Mouse (Mus musculus) lung, embryonic 16.5 days (tissue): ENCODE results near the gene Slc7a5. TPM values are rescaled to one million over a fixed set of nuclear protein-coding genes. Genes with fewer than 3 reads are reported as not detected.

ENCODE experiments used
- ATAC-seq: fragments of 200-750 bp; cut with Nextera tagmentation; 2 replicates; pipeline ENCODE4 v1.8.0; 2017; ENCODE audit warnings: low read depth, mild to moderate bottlenecking, moderate library complexity
- H3K27ac ChIP-seq: fragments of 300-500 bp; sonication (generic); 2 replicates; pipeline ENCODE4 v1.5.1; 2014; ENCODE audit warnings: mild to moderate bottlenecking, control low read depth, low read length
- H3K27me3 ChIP-seq: fragments of 300-500 bp; sonication (generic); 2 replicates; pipeline ENCODE4 v1.6.1; 2014; ENCODE audit warnings: low read depth, low read length, mixed read lengths; ENCODE audit not compliant: control insufficient read depth, insufficient read depth
- H3K36me3 ChIP-seq: fragments of 300-500 bp; sonication (generic); 2 replicates; pipeline ENCODE4 v1.6.1; 2014; ENCODE audit warnings: low read length; ENCODE audit not compliant: control insufficient read depth, insufficient read depth
- H3K4me1 ChIP-seq: fragments of 300-500 bp; sonication (generic); replicated peaks from 2 replicates; pipeline ENCODE4 v1.6.1; 2014; ENCODE audit warnings: low read length, mixed read lengths; ENCODE audit not compliant: control insufficient read depth, insufficient read depth
- H3K4me2 ChIP-seq: fragments of 300-500 bp; sonication (generic); 2 replicates; pipeline ENCODE4 v1.6.1; 2014; ENCODE audit warnings: low read depth, low read length, control low read depth
- H3K4me3 ChIP-seq: fragments of 300-500 bp; sonication (generic); 2 replicates; pipeline ENCODE4 v1.5.1; 2014; ENCODE audit warnings: mild to moderate bottlenecking, low read length, control low read depth
- H3K9ac ChIP-seq: fragments of 300-500 bp; sonication (generic); 2 replicates; pipeline ENCODE4 v1.6.1; 2014; ENCODE audit warnings: low read length, control low read depth
- H3K9me3 ChIP-seq: fragments of 300-500 bp; sonication (generic); 2 replicates; pipeline ENCODE4 v1.6.1; 2016; ENCODE audit warnings: low read length; ENCODE audit not compliant: control insufficient read depth
- WGBS: fragments of 180-500 bp; shearing (Covaris S2); extraction: QIAGEN DNeasy Blood & Tissue Kit; methylation state at CpG from one replicate; pipeline ENCODE4 v1.1.7; 2014; 5-methylcytosine and 5-hydroxymethylcytosine counted together
- polyA plus RNA-seq: library from polyadenylated mRNA; unstranded; fragments of >200 nt; fragmentation: Nextera tagmentation; extraction: Ambion mirVana; gene quantifications from 2 replicates; pipeline ENCODE4 v1.2.1, GENCODE M21; 2015

Gene Slc7a5
- polyA plus RNA-seq, 1 experiment from 2014 or later: 10.7 TPM

DNA sequence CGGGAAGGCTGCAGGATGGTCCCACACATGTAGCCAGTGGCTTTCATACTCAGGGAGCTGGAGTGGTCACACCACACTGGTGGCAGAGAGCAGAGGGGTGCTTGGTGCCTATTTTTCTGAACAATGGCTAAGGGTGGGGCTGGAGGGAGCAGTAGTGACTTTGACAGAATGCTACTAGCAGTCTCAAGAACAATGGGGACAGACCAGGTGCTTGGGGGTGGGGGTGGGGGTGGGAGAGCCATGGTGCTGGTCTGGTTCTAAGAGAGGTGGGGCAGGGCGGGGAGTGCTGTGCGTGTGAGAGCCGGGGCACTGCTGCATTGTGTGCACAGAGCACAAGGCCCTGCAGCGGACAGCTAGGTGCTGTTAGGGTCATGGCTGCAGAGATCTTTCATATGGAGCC is 25.6 kb downstream of the Slc7a5 start:
- no peak overlapping the region for H3K4me2 ChIP-seq

DNA sequence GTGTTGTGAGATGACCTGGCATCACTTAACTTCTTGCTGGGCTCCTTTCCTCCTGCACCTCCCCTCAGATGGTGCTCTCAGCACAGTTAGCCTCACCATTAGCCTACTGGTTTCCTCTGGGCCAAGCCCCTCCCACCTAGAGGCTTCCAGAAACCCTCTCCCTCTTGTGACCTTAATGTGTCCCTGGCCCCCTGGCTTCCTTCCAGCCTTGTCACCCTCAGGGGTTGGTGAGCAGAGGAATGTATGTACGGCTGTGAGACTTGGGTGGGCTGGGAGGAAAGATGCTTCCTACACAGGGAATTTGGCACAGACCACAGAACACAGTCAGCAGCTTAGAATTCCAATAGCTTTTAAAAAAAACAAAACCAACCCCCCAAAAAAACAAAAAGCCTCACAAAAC is 26.7 kb downstream of the Slc7a5 start:
- no peak overlapping the region for H3K4me3 ChIP-seq
- no peak overlapping the region for H3K4me2 ChIP-seq
- H3K9me3 ChIP-seq: no peaks in the 10 kb centered on the region
- H3K27me3 ChIP-seq: no peaks in the 10 kb centered on the region
- H3K27ac ChIP-seq: no peak overlapping the region
- ATAC-seq: peak; percentile 74
- no peaks in the 10 kb centered on the region; the same call in 1 of the 2 replicates for H3K4me1 ChIP-seq
- H3K36me3 ChIP-seq: peaks cover 6% of the 10 kb centered on the region; the same call in 1 of the 2 replicates
- H3K9ac ChIP-seq: no peak overlapping the region
- 35% methylated on average over 1 of the region's 1 CpGs for WGBS

More for the DNA sequence above, 25.6 kb downstream of the Slc7a5 start:
- Histone ChIP-seq H3K36me3 (peaks cover 6% of the 10 kb centered on the region), H3K27ac (no peak overlapping the region), H3K9ac (no peak overlapping the region), H3K27me3 (no peaks in the 10 kb centered on the region), H3K4me1 (no peaks in the 10 kb centered on the region; the same call in 1 of the 2 replicates), H3K4me3 (no peak overlapping the region), H3K9me3 (no peaks in the 10 kb centered on the region)
- 0 out of 2 replicates have a peak, but pooled peaks have one; percentile 11 for ATAC-seq
- WGBS: 76% methylated on average over 5 of the region's 5 CpGs

DNA sequence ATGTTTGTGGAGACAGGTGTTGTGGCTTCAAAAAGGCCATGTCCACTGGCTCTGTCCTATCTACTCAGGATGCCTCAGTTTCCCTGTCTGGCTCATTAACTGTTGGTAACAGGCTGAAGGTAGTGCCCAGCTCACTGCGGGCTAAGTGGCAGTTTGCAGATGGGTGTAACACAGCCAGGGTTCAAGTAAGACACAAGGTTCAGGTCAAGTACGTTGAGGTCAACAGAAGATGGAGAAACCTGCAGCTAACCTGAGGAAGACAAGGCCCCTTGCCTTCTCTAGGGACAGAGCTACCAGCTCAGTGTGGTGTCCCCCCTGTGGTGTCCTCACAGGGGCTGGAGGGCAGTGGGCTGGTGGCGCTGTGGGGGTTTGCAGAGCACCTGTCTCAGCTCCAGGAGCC is 27.8 kb downstream of the Slc7a5 start:
- no peak overlapping the region for H3K4me3 ChIP-seq
- H3K9me3 ChIP-seq: no peaks in the 10 kb centered on the region
- no peaks in the 10 kb centered on the region; the same call in 1 of the 2 replicates for H3K4me1 ChIP-seq
- no peak overlapping the region for H3K4me2 ChIP-seq
- H3K36me3 ChIP-seq: peaks cover 6% of the 10 kb centered on the region; the same call in 1 of the 2 replicates
- WGBS: 87% methylated on average over 3 of the region's 3 CpGs
- ATAC-seq: no peak
- no peak overlapping the region for H3K9ac ChIP-seq
- no peak overlapping the region for H3K27ac ChIP-seq
- no peaks in the 10 kb centered on the region for H3K27me3 ChIP-seq

DNA sequence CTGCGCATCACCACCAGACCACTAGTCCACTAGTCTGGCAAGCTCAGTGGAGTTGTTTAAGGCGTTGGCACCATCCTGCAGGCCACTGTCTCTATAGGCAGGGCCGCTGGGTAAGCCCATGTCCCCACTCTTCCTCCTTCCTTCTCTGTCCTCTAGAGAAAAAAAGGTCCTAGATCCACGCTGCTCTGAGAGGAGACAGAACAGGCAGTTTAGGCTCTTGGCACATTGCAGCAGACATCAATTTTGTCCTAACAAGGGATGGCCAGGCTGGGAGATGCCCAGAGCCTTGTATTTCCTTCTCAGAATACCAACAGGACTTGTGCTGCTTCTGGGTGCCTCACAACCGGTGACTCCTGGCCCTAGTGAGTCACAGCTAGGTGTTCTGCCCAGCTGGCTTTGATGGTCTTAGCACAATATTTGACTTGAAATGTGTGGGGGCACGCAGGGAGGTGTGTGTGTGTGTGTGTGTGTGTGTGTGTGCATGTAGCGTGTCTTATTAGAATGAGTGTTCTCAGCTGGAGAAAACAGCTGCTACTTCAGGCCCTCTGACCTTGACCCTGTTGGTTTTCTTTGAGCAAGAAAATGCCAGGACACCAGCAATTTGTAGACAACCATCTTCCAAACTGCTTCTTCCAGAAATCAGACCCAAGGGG is 29.5 kb downstream of the Slc7a5 start:
- Histone ChIP-seq H3K9me3 (no peaks in the 10 kb centered on the region), H3K36me3 (peaks cover 4% of the 10 kb centered on the region; the same call in 1 of the 2 replicates), H3K4me2 (no peak overlapping the region), H3K27ac (no peak overlapping the region), H3K9ac (no peak overlapping the region), H3K27me3 (no peaks in the 10 kb centered on the region), H3K4me3 (no peak overlapping the region), H3K4me1 (no peaks in the 10 kb centered on the region; the same call in 1 of the 2 replicates)
- ATAC-seq: no peak
- 77% methylated on average over 7 of the region's 7 CpGs for WGBS

DNA sequence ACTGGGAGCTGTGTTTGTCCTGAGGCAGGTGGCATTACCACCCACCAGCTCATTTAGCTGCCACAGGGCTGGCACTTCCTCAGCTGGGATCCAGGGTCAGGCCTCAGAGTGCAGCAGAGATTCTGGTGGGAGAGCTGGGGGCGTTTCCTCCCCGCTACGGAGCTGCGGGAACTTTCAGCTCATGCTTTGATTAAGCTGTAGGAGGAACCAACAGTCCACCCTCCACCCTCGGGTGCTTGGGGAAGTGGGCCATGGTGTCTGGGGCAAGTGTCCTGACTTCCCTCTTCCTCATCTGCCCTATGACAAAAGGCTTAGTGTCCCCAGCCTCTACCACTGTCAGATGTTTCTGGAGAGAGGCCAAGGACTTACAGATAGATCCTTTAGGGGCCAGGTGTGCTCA is 30.3 kb downstream of the Slc7a5 start:
- no peaks in the 10 kb centered on the region for H3K27me3 ChIP-seq
- H3K4me2 ChIP-seq: no peak overlapping the region
- no peaks in the 10 kb centered on the region; the same call in 1 of the 2 replicates for H3K36me3 ChIP-seq
- no peak overlapping the region for H3K4me3 ChIP-seq
- H3K9me3 ChIP-seq: no peaks in the 10 kb centered on the region
- no peak for ATAC-seq
- 47% methylated on average over 5 of the region's 5 CpGs for WGBS
- no peak overlapping the region for H3K9ac ChIP-seq
- peaks cover 3% of the 10 kb centered on the region for H3K4me1 ChIP-seq
- no peak overlapping the region for H3K27ac ChIP-seq

DNA sequence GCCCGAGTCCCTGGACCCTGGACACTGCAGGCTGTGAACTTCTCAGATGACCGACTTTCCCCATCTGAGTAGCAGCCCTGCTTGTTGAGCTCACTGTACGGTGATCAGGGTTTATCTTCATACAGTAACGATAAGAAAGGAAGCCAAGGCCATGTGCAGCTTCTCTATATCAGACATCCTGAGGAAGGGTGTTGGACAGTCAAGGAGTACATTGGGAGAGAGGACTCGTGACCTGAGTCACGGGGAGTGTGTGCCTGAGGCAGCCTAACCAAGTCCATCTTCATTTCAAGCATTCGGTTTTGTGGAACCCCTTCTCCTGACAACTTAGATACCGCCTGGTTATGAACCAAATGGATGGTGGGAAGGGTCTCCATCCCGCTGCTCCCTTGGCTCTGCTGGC is 32.0 kb downstream of the Slc7a5 start:
- no peak for ATAC-seq
- WGBS: 76% methylated on average over 9 of the region's 9 CpGs
- no peak overlapping the region for H3K4me2 ChIP-seq
- no peaks in the 10 kb centered on the region for H3K9me3 ChIP-seq
- no peak overlapping the region for H3K4me3 ChIP-seq
- peaks cover 7% of the 10 kb centered on the region for H3K4me1 ChIP-seq
- H3K36me3 ChIP-seq: no peaks in the 10 kb centered on the region
- H3K9ac ChIP-seq: no peak overlapping the region
- no peaks in the 10 kb centered on the region for H3K27me3 ChIP-seq
- no peak overlapping the region for H3K27ac ChIP-seq

GRCm38 (mm10) chr8:121875045-121875444 is 32.4 kb downstream of the Slc7a5 start:
- Histone ChIP-seq H3K36me3 (no peaks in the 10 kb centered on the region), H3K4me1 (peaks cover 7% of the 10 kb centered on the region), H3K4me2 (no peak overlapping the region), H3K9ac (0 out of 2 replicates have a peak overlapping the region, but pooled peaks have one; percentile 4), H3K4me3 (no peak overlapping the region), H3K27me3 (no peaks in the 10 kb centered on the region), H3K27ac (no peak overlapping the region), H3K9me3 (no peaks in the 10 kb centered on the region)
- ATAC-seq: no peak
- 53% methylated on average over 3 of the region's 3 CpGs for WGBS

- H3K4me3 ChIP-seq: no peak overlapping the region
- WGBS: 47% methylated on average over 9 of the region's 9 CpGs
- no peak overlapping the region for H3K4me2 ChIP-seq
- H3K9ac ChIP-seq: no peak overlapping the region
- H3K36me3 ChIP-seq: no peaks in the 10 kb centered on the region
- H3K27me3 ChIP-seq: no peaks in the 10 kb centered on the region
- peaks cover 7% of the 10 kb centered on the region for H3K4me1 ChIP-seq
- no peaks in the 10 kb centered on the region for H3K9me3 ChIP-seq
- peak; percentile 68 for ATAC-seq
- H3K27ac ChIP-seq: no peak overlapping the region
Measured at GRCm38 (mm10) chr8:121874031-121874430, 33.5 kb downstream of the Slc7a5 start.

DNA sequence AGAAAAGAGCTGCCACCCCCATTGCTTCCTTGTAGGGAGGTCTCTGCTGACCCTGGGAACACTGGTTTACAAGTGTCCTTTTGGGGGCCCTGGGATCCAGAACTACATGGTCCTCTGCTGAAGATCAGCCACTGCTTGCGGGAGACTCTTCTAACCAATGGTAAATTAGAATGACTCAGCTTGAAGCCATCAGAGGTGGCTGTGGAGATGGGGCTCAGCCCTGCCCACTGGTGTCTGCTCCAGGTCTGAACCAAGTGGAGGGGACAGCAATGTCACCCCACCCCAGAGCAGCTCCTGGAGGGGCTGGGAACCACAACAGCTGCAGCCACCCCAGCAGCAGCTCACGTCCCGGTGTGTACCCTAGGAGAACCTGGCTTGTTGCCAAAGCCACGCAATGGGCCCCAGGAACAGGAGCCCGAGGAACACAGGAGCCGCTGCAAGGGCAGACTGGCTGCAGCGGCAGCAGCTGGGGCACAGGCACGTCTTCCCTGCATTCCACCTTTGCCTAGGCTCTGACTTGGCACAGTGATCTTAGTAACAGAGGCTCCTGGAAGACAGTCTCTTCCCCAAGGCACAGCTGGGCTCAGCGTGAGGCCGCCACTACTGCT is 35.6 kb downstream of the Slc7a5 start:
- 12% methylated on average over 10 of the region's 10 CpGs for WGBS
- Histone ChIP-seq H3K9me3 (no peaks in the 10 kb centered on the region), H3K4me3 (no peak overlapping the region), H3K4me2 (no peak overlapping the region; the same call in 1 of the 2 replicates), H3K27me3 (no peaks in the 10 kb centered on the region), H3K36me3 (no peaks in the 10 kb centered on the region), H3K9ac (no peak overlapping the region), H3K27ac (no peak overlapping the region), H3K4me1 (peaks cover 7% of the 10 kb centered on the region)
- peak; percentile 32; the same call in 1 of the 2 replicates for ATAC-seq
